Mouse (Mus musculus) cerebellum, adult (tissue): ENCODE measurements around the gene Myb.
"Not testable (repeated sequence)": the region's sequence is repeated elsewhere in the genome, so short reads cannot be mapped to it uniquely, and the experiment has no call there.

Experiments
- ATAC-seq: cut with Nextera tagmentation; 2 replicates; pipeline ENCODE4 v1.9.2; 2017; ENCODE audit warnings: mild to moderate bottlenecking, moderate library complexity, mixed read lengths; ENCODE audit not compliant: insufficient number of reproducible peaks, low FRiP score, low TSS enrichment

The Myb gene

GRCm38 (mm10) chr10:21172650-21173200 is 11.9 kb upstream of the Myb start:
- no peak for ATAC-seq

DNA sequence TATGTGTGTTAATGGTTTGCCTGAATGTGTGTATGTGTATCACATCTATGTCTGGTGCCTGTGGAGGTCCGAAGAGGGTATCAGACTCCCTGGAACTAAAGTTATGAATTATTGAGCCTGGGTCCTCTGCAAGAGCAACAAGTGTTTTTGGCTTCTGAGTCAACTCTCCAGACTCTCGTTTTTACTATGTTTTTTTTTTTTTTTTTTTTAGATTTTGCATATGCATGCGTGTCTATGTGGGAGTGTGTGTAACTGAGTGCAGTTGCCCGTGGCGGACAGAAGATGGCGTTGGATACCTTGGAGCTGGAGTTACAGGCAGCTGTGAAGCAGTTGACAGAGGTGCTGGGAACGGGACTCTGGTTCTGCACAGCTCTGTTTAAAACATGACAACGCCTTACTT is 7.7 kb upstream of the Myb start:
- ATAC-seq: no peak

DNA sequence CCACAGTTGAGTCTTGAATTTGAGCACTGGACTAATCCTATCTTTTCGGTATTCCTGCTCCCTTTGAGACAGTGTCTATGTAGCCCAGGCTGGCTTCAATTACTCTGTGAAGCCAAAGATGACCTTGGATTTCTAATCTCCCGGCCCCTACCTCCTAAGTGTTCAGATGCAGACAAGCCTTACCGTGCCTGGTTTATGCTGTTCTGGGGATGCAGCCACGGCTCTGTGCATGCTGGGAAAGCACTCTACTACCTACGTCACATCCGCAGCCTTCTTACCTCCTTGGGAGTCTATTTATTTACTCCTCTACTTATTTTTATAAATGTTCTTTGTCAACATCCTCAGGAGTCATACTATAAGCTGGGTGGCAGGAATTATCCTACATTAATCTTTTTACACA is 7.1 kb upstream of the Myb start:
- ATAC-seq: no peak

GRCm38 (mm10) chr10:21167165-21167564 is 6.4 kb upstream of the Myb start:
- no peak for ATAC-seq

DNA sequence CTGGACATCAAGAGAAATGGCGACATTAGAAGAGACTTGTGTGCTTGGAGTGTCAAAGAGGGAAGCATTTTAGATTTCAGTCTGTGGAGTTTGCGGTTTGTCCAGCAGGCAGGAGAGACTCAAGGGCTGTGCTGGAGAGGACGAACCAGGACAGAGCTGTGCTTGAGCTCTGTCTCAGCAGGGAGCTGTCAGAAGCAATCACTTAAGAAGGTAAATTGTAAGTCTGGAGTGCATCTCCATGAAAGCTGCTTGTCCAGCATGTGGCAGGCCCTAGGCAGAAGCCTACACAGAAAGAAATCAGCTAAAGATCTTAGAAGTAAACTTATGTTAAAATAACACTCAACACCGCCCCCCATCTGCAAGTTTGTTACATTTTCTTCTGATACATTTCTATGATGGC is 4.6 kb upstream of the Myb start:
- no peak for ATAC-seq

GRCm38 (mm10) chr10:21162124-21162523 is 1.3 kb upstream of the Myb start:
- no peak for ATAC-seq

DNA sequence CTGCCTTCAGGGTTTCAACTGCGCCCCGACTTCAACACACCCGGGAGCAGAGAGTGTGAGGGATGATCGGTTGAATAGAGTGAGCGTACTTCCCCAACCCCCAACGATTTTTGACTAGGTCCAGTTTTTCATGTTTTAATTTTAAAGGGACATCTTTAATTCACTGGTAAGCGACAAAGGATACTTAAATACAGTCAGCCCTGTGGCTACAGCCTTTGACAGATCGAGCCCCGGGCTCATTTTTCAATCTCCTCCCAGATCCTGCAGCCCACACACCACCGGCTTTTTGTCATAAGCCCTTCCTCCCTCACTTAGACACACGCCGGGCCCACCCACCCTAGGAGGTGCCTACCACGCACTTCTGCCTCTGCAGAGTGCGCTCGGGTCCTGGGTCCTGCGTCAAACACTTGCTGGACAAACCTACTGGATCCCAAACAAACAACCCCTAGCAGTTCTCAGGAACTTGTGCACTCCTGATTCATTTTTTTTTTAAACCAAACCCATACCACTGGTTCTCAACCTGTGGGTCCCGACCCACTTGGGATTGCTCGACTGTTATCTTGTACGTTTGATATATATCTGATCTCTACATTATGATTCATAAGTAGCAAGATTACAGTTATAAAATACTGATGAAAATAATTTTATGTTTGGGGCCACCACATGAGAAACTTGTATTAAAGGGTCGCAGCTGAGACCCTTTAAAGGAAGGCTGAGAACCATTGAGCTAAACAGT is 743 bp upstream of the Myb start:
- no peak for ATAC-seq

- ATAC-seq: no peak
Measured at GRCm38 (mm10) chr10:21159697-21160394, 938 bp downstream of the Myb start.

DNA sequence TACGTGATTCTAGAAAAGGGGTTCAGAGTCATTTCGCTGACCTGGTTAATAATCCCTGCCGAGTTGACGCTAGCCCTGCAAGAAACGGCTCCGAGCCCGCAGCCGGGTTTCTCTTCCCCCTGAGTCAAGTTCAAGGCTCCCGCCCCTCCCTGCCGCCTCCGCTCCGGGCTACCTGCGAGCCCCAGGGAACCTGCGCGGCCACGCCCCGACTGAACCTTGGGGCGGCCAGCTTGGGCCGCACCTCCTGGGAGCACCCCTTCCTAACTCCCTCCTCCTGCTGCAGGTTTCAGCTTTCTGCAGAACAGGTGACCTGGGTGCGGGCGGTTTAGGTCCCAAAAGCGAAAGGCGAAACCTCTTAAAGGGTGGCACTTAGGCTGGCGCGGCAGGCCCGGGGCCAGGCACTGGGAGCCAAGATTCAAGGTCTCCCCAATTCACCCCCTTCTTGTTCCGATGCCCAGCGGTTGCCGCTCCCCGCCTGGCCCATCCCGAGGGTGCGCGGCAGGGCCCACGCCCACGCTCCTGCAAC is 1.8 kb downstream of the Myb start:
- ATAC-seq: no peak

DNA sequence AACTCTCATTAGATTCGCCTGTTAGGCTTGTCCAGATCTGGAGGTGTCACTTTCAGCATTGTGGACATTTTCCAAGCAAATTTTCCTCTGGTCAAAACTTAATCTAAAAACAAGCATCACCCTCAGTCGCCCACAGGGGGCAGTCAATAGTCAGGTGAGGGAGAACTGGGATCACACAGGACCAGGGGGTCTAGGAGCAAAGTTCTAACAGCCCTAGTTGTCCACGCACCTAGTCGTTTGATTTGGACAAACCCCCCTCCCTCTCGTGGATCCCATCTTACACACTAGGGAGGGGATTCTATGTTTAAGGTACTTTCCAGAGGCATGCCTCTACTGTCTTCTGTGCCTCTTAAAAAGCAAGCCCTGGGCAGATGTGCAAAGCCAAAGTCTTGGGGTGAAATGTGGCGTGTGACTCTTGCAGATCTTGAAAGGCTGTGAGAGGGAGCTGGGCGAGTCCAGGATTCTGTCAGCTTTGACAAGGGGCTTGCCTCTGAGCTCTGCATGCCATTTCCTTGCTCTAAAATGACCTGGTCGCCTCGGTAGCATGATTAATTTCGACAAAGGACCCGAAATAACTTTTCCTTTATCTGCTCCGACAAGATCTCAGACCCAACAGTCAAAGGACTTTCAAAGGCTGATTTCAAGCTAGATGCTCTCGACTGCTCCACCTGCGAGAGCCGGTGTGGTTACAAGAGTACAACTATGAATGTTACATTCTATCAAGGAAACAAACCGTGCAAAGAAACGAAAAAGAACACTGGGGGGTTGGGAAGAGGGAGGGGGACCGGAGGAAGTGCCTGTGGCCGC is 2.5 kb downstream of the Myb start:
- 0 out of 2 replicates have a peak, but pooled peaks have one; percentile 7 for ATAC-seq

DNA sequence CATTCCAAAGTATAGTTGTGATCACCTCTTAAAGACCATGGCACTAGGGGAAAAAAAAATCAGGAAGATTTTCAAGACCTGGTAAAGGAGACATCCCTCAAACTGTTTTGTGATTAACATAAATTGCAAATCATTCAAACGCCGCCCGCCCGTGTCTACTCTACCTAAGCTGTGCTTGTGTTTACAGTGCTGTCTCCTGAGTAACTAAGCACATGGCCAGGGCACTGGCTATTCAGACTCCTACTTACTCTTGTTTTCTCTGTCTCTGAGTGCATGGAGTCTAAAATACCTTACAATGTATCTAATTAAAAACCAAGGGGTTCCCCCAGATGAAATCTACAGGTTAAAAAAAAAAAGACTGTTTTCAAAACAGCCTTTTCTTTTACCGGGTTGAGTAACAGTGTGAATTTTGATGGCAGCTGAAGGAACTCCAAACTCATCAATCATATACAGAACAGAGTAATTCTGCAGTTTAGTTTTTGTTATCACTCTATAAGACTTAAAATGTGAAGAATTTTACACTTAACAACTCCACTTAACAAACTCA is 3.8 kb downstream of the Myb start:
- ATAC-seq: no peak

- no peak for ATAC-seq
Measured at GRCm38 (mm10) chr10:21156416-21156815, 4.4 kb downstream of the Myb start.

- ATAC-seq: no peak
Measured at GRCm38 (mm10) chr10:21154927-21155326, 5.9 kb downstream of the Myb start.

DNA sequence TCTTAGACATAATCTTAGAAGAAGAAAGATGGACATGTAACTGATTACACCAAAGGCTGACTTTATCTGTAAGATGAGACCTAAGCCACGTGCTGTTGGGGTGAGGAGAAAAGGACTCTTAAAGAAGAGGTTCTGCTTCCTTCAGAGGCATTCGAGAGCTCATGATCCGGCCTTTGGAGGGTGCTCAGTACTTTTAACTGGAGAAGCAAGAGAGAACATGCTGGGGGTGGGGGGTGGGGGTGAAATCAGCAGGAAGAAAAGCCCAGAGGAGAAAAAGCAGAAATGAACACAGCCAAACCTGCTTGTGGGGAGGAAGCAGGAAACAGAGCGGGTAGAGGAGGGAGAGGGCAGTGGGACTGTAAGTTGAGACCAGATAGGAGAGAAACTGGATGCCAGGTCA is 7.4 kb downstream of the Myb start:
- ATAC-seq: no peak

- no peak for ATAC-seq
Measured at GRCm38 (mm10) chr10:21152812-21153211, 8.0 kb downstream of the Myb start.

DNA sequence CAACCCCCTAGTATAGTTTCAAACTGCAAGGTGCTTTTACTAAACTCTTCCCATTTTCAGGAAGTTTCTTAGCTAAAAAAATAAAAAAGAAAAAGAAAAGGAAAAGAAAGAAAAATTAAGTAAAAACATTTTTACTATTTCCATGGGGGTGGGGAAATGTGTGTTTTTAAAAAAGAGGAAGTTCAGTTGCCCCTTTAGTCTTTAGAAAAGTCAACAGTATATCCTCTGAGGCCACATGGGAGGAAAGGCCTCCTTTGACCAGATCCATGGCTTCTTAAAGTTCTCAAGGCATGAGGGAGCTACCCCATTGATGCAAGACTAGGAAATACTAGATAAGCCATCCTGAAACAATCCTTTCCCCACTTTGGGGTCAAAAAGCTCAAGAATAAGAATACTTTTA is 9.5 kb downstream of the Myb start:
- ATAC-seq: no peak

GRCm38 (mm10) chr10:21149945-21150344 is 10.8 kb downstream of the Myb start:
- ATAC-seq: not testable (repeated sequence)

DNA sequence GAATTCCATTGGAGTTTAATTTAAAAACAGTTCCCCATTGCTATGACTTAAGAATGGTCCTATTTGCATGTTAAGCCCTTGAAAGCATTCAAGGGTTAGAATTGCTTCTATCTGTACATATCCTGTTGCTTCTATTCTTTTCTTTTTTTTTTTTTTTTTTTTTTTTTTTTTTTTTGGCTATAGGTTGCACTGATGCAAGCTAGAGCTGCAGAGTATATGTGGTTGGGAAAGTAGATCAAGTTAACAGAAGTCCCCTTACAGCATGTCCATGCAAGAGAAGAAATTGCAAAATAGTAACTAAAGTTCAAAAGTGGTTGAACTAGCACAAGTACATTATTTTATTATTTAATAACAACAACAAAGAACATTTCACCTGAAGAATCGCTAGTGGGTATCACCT is 14.1 kb downstream of the Myb start:
- no peak for ATAC-seq

DNA sequence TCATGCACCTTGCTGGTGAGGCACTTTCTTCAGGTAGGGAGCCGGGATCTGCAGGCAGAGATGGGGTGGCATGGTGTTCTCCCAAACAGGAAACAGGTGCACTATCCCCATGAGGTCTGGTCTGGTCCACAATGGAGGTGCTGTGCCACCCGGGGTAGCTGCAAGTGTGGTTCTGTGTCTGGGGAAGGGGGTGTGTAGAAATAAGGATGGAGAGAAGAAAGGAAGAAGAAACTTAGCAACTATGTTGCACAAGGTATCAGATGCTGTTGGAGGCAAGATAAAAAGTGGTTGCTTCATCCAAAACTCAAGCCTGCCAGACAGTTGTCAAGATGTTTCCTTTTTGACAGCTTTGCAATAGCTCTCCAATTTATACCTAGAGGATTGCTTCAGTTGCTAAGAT is 14.5 kb downstream of the Myb start:
- no peak for ATAC-seq
